Mouse (Mus musculus) kidney, adult 9 months (tissue): Measurements from ENCODE around the gene Tmem127.
A peak's percentile ranks its signal among the peaks of the same experiment; 100 is the strongest.
"Not testable (repeated sequence)": the region's sequence is repeated elsewhere in the genome, so short reads cannot be mapped to it uniquely, and the experiment has no call there.

ENCODE experiments used
- DNase-seq: peaks from one replicate; pipeline ENCODE4 v3.0.0; 2022

The Tmem127 gene

GRCm38 (mm10) chr2:127269491-127270299 lies 22.0 kb downstream of the Tmem127 start, which contains the start of gene Stard7:
Gene Stard7, plus strand, starts transcription at chr2:127270218.
- DNase-seq = peak; percentile 99

GRCm38 (mm10) chr2:127270300-127271041 lies 22.8 kb downstream of the Tmem127 start:
- DNase-seq = peak; percentile 86

- DNase-seq = peak; percentile 29
These were observed 23.4 kb downstream of the Tmem127 start for GRCm38 (mm10) chr2:127271042-127271515.

GRCm38 (mm10) chr2:127272049-127272448 lies 24.3 kb downstream of the Tmem127 start:
- not testable (repeated sequence) for DNase-seq

GRCm38 (mm10) chr2:127272806-127273205 lies 25.1 kb downstream of the Tmem127 start:
- DNase-seq = no peak

GRCm38 (mm10) chr2:127274590-127274989 lies 26.9 kb downstream of the Tmem127 start:
- DNase-seq = no peak

GRCm38 (mm10) chr2:127275551-127276320 lies 28.0 kb downstream of the Tmem127 start:
- DNase-seq = no peak

- DNase-seq = no peak
These were observed 30.5 kb downstream of the Tmem127 start for GRCm38 (mm10) chr2:127278162-127278561.

- DNase-seq = no peak
These were observed 44.5 kb downstream of the Tmem127 start for GRCm38 (mm10) chr2:127292250-127292649.

- no peak for DNase-seq
These were observed 49.5 kb downstream of the Tmem127 start for GRCm38 (mm10) chr2:127297001-127297805.

- DNase-seq = no peak
These were observed 50.3 kb downstream of the Tmem127 start for GRCm38 (mm10) chr2:127298056-127298455.

- no peak for DNase-seq
These were observed 53.0 kb downstream of the Tmem127 start for GRCm38 (mm10) chr2:127300701-127301100.

- no peak for DNase-seq
These were observed 54.2 kb downstream of the Tmem127 start for GRCm38 (mm10) chr2:127301883-127302282.

GRCm38 (mm10) chr2:127304192-127304591 lies 56.5 kb downstream of the Tmem127 start:
- not testable (repeated sequence) for DNase-seq

GRCm38 (mm10) chr2:127304609-127305210 lies 57.0 kb downstream of the Tmem127 start:
- DNase-seq = no peak

GRCm38 (mm10) chr2:127306123-127306522 lies 58.4 kb downstream of the Tmem127 start:
- no peak for DNase-seq

- no peak for DNase-seq
These were observed 59.5 kb downstream of the Tmem127 start for GRCm38 (mm10) chr2:127307179-127307578.

- DNase-seq = peak; percentile 32
These were observed 61.0 kb downstream of the Tmem127 start for GRCm38 (mm10) chr2:127308660-127309059.

GRCm38 (mm10) chr2:127310246-127310645 lies 62.5 kb downstream of the Tmem127 start:
- no peak for DNase-seq

GRCm38 (mm10) chr2:127310685-127311084 lies 63.0 kb downstream of the Tmem127 start:
- DNase-seq = no peak
